Mouse (Mus musculus): ENCODE measurements around the gene Epb41l1.
A peak's percentile ranks its signal among the peaks of the same experiment; 100 is the strongest.

Gene Epb41l1

DNA sequence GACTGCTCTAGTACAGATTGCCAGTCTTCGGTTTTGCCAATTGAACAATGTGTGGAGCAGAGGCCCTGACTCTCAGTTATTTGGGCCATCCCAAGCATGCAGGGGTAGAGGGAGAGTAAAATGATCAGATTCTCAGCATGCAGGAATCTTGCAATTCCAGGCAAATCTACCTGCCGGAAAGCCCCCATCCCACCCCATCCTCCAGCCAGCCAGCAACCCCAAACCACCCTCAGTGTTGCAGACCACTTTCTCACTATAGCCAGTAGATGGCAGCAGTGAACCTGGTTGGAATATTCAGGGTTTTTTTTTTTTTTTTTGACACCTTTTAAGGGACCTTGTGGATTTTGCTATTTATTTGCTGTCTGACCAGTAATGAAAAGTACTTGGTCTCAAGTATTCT is 109.0 kb downstream of the Epb41l1 start:
- no peak for DNase-seq (ENCODE audit: extremely low spot score, low spot score)

DNA sequence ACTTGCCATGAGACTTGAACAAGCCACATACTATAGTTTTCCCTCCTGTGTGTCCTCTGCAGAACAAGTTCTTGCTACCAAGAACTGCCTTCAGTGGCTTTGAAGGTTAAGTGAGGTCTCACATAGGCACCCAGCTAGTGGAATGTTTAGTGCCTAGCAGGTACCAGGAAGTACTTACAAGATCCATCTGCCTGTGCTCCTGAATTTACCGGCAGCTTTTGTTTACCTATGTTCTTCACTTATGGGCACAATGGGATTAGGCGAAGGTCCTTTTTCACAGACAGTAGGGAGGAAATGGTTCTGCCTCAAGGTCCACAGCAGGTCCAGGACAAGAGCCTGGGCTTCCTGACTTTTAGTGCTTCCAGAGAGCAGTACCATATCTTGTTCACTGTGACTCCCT is 112.5 kb downstream of the Epb41l1 start:
- no peak for DNase-seq (ENCODE audit: extremely low spot score, low spot score)

DNA sequence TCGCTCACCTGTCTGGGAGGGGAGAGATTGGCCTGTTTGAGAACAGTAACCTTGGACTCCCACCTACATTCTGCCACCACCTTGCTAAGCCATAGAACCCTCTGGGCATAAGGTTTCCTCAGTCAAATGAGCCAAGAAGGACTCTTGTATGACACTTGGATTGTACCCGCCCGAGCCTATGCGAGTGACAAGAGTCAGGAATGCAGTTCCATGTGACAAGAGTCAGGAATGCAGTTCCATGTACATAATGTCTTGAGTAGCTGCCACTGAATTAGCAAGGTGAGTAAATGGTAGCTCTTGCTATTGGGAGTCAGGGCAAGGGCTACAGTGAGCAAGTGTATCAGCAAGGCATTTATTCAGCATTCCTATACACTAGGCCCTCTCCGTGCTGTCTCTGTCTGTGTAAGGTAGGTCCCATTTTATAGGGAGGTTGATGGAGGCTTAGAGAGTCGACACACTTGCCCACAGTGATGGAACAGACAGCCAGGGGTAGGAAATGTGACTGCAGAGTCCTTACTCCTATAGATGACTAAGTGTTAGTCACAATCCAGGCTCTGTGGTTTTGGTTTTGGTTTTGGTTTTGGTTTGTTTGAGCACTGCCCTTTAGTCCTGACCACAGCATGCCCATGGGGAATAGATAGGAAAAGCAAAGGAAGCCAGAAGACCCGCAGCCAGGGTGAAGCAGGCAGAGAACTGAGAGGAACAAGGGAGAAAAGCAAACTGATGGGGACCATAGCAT is 118.3 kb downstream of the Epb41l1 start:
- DNase-seq (ENCODE audit: extremely low spot score, low spot score): no peak

DNA sequence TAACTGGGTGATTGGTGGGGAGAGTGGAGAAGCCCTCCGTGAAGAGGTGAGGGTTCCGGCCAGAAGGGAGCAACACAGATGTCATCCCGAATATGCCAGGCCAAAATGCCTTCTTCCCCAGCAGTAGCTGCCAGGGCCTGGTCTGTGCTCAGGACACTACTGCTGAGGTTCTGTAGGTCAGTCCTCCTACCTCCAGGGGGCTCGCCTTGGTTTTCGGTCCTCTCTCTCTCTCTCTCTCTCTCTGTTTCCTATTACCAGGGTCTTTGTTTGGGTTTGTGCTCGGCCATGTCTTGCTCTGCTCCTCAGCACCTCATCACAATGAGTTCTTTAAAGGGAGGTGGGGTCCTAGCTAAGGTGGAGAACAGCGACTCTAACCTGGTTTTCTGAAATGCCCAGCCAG is 120.3 kb downstream of the Epb41l1 start:
- DNase-seq (ENCODE audit: extremely low spot score, low spot score): no peak

DNA sequence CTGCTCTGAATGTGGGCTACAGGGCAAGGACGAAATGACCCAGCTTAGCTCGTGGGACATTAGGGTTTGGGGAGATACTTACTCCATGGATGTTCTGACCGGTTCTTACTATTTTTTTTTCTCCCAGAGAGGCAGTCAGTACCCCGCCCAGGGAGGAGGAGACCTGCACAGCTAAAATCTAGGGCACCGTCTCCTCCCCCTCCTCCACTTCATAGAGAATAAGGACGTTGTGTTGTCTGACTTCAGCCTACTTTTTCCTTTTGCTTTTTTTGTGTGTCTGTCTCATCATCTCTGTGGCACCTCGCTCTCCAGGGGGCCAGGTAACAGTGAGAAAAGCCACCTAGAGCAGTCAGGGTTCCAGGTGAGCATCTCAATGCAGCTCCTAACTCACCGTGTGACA is 121.7 kb downstream of the Epb41l1 start:
- DNase-seq (ENCODE audit: extremely low spot score, low spot score): no peak

DNA sequence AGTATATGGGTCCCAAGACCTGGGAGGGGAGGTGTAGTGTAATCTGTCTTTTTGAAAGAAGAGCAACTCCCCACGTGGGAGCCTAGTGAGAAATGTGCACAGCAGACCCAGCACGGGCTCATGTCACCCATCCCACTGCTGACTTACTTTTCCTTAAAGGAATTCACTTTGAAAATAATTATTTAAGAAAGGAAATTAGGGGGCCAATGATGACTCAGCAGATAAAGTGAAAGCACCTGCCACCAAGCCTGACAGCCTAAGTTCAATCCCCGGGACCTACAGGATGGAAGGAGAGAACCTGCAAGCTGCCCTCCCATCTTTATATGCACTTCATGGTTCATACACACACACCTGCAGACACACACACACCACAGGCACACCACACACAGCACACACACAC is 123.1 kb downstream of the Epb41l1 start:
- DNase-seq (ENCODE audit: extremely low spot score, low spot score): no peak

DNA sequence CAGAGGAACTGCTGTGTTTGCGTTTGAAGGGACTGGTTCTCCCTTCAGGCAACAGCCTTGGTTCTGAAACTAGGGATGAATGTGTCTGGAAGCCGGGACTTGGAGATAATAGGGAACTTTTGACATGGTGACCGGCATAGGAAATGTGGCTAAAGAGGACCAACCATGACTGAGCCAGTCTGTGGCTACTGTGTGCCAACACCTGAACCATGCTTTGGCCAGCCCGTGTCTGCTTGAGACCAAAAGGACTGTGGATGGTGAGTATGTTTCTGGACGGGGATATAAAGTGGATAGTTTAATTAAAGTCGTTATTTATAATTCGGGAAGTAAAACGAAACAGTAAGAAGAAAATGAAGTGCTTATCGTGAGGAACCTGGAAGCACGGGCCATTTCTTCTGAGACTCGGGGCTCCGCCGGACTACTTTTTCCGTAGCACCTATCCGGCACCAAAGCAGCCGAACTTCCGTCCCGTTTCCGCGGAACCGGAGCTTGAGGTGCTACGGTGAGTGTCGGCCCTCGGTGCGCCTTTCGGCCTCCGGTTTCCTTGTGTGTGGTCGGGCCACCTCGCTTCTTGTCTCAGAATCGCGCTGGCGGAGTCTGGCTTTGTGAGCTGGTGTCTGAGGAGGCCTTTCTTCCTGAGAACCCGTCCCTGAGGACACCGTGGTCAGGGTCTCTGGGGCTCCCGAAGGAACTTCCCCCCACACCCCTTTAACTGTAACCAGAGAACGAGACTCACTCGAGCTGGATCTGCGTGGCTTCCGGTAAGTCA is 126.6 kb downstream of the Epb41l1 start, which contains the start of gene Aar2:
Gene Aar2, plus strand, starts transcription at position 462 of the 769 bp plus-strand sequence.
- peak; percentile 86 for DNase-seq (ENCODE audit: extremely low spot score, low spot score)

DNA sequence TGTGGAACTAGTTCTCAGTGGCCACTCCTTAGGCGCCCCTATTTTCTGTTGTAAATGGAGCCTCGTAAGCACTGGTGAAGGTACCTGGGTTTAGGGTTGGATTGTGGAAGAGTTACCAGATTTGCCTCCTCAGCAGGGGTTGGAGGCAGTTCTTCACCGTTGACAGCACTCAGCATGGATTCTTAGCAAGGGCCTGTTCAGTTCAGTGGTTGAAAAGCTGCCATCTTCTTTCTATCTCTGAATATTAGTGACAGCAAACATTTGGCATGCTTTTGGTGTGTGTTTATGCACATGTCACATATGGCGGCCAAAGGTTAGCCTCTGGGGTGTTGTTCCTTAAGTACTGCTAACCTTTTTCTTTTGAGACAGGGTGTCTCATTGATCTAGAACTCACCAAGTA is 131.7 kb downstream of the Epb41l1 start:
- no peak for DNase-seq (ENCODE audit: extremely low spot score, low spot score)

DNA sequence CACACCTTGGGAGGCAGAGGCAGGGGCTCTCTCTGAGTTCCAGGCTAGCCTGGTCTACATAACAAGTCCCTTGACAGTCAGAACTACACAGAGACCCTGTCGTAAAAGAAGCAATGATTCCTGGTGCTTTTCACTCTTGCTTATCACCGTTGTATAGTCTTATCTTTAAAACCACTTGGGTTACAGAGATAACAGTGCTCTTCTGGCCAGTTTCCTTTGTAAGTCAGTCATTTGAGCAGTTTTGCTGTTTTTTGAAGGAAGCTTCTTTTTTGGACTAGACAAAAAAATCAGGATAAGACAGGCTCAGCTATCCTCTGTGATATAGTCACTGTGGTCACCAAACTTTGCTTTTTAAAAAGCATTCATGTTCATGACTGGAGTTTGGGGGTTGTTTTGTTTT is 141.1 kb downstream of the Epb41l1 start:
- no peak for DNase-seq (ENCODE audit: extremely low spot score, low spot score)

DNA sequence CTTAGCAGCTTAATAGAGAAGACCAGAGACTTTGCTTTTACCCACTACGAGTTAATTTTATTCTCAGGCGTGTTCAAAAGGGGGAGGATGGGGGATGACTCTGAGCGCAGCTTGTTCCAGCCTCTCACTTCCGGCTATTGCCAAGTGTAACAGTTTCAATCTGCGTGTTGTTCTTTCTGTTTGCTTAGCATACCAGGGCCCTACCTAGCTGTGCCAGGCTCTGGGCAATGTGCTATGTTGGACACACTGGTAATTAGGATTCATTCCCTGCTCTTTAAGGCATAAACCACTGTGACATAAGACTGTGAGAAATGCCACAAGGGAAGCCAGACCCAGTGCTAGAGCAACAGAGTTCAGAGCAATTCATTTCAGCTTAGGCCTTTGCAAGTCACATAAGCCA is 142.8 kb downstream of the Epb41l1 start:
- DNase-seq (ENCODE audit: extremely low spot score, low spot score): no peak

DNA sequence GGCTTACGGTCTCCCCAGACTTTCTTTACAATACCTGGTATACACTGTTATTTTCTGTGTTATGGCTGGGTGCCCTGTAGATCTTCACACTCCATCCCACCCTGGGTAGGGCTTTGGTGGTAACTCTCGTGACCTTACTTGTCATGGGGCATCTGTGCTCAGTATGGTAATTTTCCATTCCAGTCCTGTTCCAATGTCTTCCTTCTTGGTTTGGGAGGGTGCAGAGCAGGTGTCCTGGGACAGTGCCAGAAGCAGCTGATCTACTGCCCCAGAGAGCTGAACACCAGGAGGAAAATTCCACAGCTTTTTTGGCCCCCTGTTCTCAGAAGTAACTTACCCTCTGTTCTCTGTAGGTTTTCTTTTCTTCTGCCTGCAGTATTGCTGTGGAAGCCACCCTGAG is 145.8 kb downstream of the Epb41l1 start:
- no peak for DNase-seq (ENCODE audit: extremely low spot score, low spot score)

DNA sequence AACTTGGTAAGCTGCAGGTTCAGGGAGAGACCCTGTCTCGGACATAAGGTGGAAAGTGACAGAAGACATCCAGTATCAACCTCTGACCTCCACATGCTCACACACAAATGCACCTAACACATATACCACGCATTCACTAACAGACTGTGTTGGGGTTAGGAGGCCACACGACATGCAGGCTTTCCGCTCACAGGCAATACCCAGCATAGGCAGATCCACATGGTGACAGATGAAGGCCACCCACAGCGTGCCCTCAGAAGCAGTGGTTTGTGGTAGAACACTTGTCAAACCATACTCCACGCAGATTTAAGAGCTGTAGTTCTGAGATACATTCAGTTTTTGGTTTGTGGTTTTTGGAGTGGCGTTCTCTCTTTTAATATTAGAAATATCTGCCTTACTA is 147.9 kb downstream of the Epb41l1 start:
- DNase-seq (ENCODE audit: extremely low spot score, low spot score): no peak

DNA sequence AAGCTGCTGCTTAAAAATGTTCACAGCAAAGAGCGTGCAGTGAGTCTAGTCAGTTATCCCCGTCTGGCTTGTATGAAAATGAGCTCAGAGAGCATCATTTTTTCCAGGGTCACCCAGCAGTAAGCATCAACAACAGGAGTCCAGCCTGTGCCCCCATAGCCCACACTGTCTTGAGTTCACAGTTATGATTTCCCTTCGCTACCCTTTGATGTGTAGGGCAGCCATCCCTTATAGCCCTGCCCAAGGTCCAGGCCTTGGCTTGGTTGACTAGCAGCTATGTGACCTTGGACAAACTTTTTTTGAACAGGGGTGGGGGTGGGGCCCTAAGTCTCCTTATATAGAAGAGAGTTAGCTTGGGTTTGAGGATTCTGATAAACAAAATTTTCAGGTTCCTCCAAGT is 148.6 kb downstream of the Epb41l1 start:
- no peak for DNase-seq (ENCODE audit: extremely low spot score, low spot score)

DNA sequence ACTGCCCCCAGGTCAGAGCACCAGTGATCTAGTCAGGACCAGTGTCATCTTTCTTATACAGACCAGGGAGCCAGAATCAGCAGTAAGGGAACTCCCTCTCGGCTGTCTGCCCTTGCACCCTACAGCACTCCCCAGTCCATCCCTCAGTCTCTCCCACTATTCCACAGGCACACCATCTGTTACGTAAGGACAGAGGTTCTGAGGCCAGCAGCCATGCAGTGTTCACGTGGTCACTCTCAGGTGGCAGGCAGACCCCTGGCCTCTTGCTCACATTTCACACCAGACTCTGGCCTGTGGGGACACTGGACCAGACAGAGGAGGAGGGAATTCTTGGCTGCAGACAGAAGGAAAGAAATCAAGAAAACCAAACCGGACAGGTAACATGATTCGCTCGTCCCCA is 150.8 kb downstream of the Epb41l1 start:
- no peak for DNase-seq (ENCODE audit: extremely low spot score, low spot score)

DNA sequence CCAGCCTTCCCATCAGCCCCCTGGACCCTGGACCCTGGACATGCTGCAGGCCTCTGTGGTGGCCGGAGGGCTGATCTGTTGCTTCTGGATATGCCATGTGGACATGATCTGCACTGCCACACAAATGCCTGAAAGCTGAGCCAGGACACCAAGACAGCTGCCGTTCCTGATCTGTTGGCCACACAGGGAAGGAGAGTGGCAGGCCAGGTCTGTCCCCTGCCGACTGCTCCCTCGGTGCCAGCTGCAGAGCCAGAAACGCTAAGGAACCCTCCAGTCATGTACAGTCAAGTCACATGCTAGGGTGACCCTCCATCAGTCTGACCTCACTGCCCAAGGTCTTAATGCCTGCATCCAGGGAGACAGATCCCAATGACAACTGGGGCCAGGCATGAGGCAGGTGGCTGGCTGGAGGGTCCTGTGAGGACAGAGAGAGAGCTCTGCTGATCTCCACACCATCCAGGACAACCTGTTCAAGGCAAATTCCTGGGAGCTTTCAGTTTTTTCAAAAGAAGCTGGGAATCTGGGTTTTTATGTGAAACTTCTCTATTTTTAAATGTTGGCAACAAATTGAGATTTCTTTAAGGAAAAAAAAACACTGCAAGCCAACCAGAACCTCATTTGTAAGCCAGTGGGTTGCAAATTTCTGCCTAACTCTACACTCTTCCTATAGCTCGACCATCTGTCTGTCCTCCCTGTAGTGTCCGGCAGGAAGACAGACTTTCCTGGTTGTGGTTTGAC is 156.3 kb downstream of the Epb41l1 start:
- no peak for DNase-seq (ENCODE audit: extremely low spot score, low spot score)

DNA sequence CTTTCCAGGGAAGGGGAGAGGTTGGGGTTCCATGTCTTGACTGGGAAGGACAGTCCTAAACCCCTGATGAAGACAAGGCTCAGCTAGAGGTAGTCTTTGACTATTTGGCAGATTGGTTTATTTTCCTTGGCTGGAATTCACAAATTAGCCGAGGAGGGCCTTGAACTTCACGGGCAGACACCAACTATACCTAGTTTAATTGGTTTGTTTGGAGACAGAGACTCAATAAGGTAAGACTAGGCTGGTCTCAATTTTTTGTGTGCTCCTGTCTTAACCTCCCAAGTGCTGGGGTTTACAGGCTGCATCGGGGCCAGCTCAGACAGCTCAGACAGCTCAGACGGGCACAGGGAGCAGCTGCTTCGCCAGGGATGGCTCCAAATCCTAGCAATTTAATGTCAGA is 159.8 kb downstream of the Epb41l1 start:
- no peak for DNase-seq (ENCODE audit: extremely low spot score, low spot score)

DNA sequence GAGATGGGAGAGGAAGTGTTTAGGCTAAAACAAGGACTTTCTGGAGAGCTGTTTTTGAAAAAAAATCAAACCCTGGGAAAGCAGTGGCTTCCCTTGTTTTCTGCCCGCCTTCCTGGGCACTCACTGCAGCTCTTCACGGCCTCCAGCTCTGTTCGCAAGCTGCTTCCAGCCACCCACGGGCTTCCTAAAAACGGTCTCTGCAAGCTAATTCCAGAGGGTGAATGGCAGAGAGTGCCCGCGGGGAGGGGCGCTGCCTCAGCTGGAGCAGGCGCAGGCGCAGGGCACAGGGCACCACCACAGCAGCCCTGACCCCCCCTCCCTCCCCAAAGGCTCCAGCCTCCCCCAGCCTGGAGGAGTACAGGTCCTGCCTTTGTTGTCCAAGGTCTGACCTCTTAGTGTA is 160.5 kb downstream of the Epb41l1 start:
- no peak for DNase-seq (ENCODE audit: extremely low spot score, low spot score)

DNA sequence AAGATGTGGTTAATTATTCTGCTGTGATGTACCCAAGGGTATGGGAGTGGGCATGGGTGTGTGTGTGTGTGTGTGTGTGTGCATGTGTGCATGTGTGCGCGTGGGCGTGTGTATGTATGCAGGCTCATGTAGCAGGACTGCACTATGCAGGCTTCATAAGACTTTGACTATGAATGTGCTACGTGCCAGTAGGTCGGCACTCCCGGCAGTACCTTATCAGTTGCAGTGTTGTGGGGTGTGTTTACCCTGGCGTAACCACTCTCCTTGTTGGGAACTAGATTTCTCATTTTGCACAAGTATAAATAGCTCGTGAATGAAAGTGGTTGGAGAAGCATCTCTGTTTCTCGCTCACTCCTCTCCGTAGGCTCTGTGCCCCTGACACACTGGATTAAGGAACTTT is 162.2 kb downstream of the Epb41l1 start:
- DNase-seq (ENCODE audit: extremely low spot score, low spot score): no peak

DNA sequence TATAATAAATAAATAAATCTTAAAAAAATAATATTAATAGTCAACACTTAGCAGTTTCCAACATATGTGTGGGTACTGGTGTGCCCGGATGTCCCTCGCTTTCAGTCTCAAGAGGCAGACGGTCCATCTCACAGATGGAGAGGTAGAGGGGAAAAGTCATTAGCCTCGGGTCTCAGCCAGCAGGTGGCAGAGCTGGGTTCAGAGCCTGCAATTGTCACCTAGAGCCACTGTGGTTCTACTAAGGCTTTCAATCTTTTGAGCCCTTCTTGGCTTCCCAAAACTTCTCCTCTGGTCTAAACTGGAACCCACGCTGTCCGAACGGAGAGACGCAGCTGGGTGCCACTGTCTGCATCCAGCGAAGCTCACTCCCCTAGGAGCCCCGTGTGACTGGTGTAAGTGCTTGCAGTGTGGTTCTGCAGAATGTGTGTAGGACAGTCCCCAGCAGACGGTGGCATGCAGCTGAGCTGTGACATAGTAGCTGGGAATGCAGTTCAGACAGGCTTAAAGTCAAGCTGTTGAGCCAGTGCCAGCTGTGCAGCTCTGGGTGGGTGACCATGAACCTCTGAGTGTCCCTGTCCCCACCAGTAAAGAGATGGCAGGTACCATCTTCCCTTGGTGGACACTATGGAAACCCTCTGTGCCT is 163.6 kb downstream of the Epb41l1 start:
- no peak for DNase-seq (ENCODE audit: extremely low spot score, low spot score)

DNA sequence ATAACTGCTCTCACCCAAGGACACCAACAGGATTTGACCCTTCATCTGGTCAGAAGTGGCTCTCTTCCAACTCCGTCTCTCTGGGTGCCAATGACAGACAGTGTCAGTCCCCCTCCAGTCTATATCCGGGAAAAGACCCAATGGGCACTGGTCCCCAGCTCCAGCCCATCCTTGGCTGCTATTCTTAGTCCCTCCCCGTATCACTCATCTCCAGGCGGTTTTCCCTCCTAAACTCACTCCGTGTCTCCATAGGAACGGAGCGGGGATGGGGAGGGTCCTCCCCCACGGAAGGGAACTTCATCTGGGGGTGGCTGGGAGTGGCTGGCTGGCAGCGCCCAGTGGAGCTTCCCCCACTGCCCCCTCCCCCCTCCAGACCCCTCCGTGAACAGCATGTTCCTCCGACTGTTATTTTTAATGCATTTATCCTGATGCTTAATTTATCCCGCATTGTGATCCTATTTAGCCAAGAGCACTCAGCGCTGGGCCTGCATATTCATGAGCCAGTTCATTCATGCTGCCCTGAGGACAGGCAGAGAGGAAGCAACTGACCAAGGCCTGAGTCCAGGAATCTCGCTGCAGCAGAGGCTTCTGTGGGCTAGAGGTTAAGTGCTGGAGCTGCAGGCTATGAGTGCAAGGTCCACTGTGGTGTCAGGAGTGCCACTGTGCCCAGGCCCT is 164.2 kb downstream of the Epb41l1 start:
- DNase-seq (ENCODE audit: extremely low spot score, low spot score): no peak

DNA sequence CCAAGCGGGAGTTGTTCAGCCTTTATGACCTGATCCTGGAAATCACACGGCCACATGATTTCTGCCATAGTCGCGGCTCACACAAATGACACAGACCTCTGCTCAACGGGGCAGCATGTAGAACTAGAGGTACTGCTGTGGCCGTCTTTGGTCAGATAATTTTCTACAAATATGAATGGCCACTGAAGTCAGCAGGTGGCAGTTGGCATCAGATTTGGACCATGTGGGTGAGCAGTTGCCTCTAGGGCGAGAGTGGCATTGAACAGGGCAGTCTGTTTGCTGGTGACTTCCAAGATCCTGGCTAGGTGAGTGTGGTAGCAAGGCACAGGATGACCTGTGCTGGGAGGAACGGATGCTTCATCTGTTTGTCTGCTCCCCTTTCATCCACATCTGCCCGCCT is 168.8 kb downstream of the Epb41l1 start:
- DNase-seq (ENCODE audit: extremely low spot score, low spot score): no peak

All from neural tube, embryonic 10.5 days (tissue).